Mouse (Mus musculus): ENCODE data around the gene Vsir.

Gene Vsir

DNA sequence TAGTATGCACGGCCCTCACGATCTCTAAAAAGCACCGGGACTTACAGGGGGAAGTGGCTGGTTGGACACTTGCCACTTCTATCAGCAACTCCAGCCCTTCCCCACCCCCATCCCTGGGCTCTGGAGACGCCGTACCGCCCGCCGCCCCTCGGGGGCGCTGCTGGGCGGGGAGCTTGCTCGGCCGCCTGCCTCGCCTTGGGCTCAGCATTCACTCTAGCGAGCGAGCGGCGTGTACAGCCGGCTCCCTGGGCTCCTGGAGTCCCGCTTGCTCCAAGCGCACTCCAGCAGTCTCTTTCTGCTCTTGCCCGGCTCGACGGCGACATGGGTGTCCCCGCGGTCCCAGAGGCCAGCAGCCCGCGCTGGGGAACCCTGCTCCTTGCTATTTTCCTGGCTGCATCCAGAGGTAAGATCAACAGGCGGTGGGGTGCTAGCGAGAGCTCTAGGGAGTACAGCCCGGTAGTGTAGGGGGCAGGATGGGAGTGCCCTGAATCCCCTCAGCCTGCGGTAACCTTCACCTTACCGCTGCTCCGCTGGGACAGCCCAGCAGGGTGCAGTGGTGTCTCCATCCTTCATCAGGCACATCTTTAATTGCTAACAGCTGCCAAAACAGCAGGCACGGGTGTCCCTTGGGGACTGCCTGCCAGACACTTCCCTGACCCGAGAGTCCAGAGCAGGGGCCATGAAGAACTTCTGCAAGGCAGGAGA lies at the start of gene Vsir:
Gene Vsir, plus strand, starts transcription at position 151 of the 705 bp plus-strand sequence.
- DNase-seq = peak; percentile 90

DNA sequence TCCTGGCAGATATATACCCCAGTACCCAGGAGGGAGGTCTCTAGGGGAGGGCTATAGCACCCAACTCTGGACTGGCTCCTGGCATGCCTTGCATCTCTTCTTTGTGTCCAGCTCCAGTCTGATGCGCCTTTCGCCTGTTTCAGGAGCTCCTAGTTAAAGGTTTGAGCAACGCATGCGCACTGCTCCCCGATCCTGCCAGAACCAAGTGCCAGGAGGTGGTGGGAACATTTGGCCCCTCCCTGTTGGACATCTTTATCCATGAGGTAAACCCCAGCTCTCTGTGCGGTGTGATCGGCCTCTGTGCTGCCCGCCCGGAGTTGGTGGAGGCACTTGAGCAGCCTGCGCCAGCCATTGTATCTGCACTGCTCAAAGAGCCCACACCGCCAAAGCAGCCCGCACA lies 47.0 kb upstream of the Vsir start:
- DNase-seq = no peak

DNA sequence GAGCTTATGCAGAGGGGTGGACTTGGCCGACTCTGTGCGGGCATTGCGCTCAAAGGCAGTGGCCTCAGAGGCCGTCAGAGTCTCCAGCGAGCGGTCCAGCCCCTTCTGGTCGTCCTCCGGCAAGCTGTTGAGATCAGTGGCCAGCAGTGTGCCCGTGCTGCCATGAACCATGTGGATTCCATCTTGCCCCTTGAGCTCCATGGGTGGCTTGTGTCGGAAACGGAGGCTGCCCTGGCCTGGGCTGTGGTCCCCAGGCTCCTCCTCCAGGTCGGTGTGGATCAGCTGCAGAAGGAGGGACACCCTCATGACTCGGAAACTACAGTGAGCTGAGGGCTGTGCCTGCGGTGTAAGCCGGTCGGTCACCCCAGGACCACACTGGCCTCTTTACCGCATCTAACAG lies 43.2 kb upstream of the Vsir start:
- no peak for DNase-seq

DNA sequence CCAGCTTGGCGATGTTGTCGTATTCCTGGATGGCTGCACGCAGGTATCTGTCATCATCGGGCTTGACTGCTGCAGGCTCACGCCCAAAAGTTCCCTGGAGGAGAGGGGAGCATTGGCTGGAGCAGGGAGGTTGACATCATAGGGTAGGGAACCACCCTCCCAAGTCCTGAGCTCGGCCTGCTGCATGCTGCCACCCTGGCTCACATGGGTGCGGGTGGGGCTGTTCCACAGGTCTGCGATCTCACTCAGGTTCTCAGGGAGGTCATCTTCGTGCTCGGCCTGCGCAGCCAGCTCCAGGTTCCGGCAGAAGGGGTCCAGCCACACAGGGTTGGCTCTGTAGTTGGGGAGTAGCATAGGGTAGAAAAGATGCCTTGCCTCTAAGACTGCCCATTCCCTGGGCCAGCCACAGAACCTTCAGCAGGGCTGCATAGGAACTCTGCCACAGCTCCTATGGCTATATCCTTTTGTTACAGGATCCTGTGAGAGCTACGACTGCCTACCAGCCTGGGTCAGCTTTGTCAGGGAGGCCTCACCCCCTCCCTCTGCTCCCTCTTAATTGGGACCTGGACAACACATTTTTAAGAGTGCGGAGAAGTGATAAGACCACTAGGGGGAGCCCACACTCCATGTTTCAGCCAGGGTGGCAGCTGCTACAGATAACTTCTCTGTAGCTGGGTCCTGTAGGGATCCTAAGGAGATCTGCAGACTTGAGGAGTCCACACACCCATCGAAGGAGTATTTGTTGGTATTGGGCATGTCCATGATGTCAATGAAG lies 41.6 kb upstream of the Vsir start:
- peak; percentile 79 for DNase-seq

DNA sequence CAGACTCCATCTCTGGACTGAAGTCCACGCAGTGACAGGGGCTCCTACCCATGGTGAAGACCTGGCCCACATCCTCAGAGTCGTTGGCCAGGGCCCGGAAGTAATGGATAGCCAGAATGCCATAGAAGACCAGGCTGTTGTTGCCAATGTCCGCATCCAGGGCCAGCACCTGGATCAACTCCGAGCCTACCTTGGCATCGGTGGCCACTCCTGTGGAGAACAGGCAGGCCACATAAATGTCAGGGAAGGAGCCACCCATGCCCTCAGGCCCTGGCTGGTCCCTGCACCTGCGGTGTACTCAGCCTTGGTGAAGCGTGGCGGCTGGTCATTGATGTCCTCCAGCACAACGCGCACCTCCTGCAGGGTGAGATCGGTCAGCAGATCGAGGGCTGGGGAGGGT lies 36.0 kb upstream of the Vsir start:
- no peak for DNase-seq

DNA sequence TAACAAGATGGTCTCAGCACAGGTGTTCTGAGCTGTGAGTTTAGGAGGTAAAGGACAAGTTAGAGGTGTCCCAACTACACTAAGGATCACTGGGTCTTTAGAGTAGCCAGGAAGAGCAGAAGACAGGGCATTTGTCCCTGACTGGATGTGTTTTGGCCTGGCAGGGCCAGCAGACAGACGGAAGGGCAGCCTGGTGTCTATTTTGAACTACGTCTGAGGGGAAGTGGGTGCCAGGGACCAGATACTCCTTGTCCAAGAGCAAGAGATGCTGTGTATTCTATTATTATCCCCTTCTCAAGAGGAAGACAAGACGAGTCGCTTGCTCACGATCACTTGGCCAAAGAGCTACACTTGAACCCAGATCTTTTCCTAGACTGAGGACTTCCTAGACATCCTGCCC lies 33.0 kb upstream of the Vsir start:
- no peak for DNase-seq

DNA sequence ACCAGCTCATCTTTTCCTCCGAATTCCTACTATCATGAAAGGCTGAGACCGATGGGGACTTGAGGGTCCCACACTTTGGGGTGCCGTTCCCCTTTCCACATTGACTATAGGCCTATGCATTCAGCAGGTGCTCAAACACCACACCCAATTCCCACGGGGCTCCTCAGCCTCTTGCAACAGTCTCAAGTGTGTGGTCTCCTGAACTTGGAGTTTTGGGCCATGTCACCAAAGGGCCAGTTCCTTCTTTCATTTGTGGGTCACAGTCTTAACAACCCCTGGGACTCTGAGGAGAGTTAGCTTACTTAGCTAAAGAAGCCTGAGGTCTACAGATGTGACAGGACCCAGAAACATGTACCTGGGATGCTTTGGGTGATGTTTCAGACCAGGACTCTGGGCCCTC lies 30.5 kb upstream of the Vsir start:
- no peak for DNase-seq

DNA sequence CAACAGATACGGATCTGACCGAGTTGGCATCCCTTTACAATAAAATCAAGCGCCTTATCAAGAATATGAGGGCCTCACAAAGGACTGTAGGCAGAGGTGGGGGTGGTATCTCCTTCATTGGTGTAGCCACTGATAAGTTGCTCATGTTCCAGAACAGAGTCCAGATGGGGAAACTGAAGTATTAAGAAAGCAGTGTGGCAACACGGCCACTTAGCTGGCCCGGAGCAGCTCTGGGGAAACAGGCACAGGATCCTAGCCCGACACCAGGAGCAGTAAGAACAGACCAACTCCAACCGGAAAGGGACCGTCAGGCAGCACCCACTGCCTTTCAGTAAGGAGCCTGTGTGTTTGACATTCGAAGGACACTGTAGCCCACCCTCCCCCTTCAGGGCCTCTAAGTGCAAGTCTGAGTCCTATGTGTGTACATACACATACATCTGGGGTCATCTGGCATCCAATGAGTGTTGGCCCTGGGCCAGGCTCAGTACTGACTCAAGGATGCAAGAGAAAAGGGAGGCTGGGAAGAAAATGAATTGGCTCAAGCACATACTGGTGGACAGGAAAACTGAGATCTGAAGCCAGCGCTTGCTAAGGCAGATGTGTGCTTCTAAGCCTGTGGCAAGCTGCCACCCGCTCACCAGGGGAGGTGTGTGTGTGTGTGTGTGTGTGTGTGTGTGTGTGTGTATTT lies 17.5 kb upstream of the Vsir start:
- DNase-seq = no peak

DNA sequence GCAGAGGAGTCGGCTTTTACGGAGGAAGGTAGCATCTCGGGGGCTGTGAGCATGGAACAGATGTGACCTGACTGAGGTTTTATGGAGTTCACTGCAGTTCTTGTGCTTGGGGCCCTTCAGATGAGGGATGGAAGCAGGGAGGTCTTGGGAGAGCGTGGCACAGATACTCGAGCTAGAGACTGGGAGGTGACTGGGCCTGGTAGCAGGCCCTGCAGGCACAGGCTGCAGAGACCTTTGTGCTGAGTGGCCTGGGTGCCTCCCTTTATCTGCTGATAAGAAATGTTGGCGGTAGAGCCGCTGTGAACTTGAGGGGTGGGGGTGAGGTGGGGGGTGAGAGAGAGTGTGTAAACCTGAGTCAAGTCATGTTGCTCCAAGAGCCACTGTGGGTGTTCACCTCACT lies 12.1 kb upstream of the Vsir start:
- DNase-seq = no peak

DNA sequence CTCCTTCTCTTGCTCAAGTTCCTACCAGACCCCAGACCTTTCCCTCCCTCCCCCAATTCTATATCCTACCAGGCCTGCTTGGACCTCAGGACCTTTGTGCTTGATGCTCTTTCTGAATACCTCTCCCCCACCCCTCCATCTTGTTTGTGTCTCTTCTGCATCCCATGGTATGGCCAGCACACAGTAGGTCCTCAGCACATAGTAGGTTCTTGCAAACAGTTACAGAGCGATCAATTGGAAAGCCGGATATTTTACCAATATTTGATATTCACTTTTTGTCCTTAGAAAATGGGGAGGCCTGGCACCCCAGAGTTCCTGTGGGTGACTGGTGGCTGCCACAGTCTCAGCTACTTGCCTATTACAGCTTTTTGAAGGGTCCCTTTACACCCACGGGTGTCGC lies 11.6 kb upstream of the Vsir start:
- no peak for DNase-seq

DNA sequence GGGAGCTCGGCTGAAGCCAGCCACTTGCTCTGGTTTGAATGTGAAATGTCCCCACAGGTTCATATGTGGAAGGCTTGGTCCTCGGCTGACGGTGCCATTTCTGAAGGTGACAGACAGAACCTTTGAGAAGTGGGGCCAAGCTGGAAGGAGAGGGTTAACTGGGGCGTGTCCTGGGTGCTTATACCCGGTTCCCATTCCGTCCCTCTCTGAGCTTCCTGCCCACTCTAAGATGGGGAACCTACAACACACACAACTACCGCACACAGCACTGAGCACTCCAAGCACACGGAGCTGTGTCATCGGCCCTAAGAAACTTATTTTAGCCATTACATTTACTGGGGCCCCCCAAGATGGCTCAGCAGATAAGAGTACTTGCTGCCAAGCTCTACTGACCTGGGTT lies 5.1 kb upstream of the Vsir start:
- DNase-seq = no peak

DNA sequence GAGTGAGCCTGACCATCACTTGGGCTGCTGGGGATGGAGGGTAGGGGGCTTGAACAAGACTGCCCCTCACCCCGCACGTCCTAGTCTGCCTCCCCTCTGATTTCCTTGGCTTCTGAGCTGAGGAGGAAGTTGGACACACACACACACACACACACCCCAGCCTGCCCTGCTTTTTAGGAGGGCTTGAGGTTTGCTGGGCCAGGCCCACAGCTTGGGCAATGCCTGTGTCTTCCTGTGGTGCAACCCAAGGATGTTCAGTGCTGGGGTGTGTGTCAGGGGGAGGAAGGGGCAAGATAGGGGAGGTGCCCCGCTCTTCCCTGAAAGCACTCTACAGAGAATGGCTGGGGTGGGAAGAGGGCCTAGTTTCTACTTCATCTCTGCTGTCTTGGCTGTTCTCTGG lies 2.5 kb upstream of the Vsir start:
- DNase-seq = no peak

DNA sequence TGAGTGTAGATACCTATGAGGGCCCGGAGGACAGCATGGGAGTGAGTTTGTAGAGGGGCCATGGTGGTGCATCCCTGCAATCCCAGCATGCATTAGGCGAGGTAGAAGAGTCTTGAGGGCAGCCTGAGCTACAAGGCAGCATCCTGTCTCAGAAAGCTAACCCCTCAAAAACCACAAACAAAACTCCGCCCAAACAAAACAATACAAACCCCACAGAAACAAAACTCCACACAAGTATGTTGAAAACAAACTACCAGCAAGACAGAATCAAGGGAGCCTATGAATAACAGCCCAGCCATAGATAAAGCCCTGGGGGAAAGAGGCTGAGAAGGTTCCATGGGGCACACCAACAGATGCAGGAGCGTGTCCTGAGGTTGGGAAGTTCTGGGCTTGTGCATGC lies 595 bp upstream of the Vsir start:
- no peak for DNase-seq

DNA sequence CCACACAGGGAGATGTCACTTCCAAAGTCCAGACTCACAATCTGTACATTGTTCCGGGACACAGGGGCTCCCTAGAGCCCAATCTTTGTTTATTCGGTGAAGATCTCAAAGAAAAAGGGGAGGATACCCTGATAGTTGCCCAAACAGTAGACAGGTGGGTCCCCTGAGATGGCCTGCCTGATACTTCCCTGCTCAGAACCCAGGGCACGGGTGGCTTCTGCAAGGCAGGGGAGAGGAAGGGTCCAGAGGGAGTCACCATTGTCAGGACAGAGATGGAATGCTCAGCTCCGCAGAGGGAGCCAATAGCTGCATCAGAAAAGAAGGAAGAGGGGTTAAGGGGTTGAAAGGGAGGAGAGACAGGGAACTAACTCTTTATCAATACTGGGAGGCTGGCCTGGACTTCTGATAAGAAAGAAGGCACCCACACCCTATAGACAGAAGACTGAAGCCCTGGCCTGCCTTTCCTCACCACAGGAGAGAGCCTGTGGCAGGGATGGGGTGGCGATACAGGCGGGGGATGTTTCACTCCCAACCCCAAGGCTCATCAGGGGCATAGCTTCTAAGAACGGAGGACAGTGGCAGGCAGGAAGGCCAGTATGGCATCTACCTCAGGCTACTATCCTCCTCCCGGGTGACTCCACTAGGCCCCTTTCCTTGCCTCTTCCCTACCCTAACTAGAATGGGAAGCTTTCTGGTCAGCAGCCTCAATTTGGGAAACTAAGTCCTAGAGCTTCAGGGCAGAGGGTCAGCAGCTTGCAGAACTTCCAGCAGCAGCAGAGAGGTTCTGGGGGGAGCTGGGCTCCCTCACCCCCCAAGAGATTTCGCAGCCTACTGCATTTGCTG lies 1.3 kb downstream of the Vsir start:
- no peak for DNase-seq

DNA sequence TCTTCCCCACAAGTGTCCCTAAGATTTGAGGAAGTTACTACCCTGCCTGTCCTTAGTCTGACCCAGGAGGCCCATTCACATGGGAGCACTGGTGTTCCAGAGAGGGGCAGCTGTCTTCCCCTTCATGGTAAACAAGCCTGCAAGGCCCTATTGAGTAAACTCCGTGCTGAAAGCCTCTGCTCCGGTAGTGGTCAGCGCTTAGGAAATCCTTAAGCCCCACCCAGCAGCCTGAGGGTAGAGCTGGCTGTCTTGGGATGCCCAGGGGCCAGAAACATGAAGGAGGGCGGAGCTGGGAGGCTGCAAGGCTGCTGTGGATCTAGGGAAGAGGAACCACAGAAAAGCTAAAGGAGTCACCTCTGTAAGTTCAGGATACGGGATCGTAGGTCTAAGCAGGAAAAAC lies 2.4 kb downstream of the Vsir start:
- DNase-seq = no peak

DNA sequence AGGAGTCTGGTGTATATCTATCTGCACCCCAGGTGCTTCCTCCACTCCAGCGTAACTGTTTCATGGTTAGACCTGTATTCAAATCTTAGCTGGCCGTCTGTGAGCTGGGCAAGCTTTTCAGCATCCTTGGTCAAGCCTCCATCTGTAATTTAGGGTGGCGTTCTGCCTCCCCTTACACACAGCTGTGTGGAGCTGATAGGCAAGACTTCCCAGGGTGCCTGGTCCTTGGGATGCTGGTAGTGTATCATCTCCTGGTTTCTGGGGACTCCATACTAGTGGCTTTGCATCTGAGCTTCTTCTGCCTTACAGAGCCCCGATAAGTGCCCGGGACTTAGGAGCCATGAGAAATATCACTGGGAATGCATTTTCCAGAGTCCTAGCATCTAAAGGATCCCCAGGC lies 3.0 kb downstream of the Vsir start:
- no peak for DNase-seq

DNA sequence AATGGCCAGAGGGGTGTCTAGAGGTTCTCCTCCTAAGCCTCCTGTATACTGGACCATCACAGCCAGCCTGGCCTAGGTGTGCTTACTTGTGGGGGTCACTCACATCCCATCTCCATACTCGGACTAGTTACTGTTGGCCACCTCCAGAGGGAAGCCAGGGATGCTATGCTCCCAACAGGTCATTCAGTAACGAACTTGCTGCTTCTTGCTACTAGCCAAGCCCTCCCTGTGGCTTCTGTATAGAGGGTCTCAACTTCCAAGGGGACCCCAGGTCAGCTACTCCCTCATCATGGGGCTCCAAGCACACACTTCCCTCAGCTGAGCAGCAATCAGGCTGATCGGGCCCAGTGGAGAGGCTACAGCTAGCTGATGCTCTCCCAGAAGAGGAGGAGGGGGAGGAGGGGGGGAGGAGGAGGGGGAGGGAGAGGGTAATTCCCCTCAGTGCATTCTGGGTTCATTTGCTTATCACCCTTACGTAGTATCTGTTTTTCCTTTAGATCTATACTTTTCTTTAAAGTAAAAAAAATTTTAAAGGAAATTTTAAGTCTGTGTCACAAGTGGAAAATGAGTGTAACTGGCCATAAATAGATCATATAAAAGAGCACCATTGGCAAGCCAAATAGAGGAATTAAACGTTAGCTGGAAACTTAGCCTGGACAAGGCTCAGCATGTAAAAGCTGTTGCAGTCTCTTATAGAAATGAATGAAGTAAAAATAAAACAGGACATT lies 3.6 kb downstream of the Vsir start:
- no peak for DNase-seq

DNA sequence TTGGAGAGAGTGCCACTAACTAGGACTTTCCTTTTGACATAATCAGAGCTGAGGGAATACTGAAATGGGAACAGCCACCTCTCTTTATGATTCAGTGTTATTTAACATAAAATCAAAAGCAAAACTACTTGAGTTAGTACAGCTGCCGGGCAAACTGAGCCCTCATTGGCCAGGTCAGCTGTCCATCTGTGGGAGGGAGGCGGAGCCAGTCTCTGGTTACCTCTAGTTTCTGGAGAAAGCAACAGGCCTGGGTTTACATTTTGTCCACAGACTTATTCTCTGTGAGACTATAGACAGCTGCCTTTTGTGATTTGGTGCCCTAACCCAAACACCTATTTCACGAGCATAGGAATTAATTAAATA lies 4.1 kb downstream of the Vsir start:
- peak; percentile 87 for DNase-seq

DNA sequence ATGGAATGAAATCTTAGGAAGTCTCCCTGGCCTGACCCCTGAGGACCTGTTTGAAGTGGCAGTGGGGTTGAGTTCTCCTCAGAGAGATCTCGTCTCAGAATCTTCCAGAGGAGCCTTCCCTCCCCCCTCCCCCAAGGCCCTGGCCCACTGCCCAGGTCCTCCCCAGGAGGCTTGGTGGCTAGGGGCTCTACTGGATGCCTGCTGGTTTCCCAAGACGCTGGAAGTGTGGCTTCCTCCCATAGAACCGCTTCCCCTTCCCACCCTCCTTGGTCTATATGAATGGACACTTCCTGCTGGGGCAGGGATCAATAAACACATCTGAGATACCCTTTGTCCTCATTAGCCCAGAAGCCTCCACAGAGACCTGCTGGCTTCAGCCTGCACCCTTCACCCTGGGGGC lies 4.6 kb downstream of the Vsir start:
- no peak for DNase-seq

DNA sequence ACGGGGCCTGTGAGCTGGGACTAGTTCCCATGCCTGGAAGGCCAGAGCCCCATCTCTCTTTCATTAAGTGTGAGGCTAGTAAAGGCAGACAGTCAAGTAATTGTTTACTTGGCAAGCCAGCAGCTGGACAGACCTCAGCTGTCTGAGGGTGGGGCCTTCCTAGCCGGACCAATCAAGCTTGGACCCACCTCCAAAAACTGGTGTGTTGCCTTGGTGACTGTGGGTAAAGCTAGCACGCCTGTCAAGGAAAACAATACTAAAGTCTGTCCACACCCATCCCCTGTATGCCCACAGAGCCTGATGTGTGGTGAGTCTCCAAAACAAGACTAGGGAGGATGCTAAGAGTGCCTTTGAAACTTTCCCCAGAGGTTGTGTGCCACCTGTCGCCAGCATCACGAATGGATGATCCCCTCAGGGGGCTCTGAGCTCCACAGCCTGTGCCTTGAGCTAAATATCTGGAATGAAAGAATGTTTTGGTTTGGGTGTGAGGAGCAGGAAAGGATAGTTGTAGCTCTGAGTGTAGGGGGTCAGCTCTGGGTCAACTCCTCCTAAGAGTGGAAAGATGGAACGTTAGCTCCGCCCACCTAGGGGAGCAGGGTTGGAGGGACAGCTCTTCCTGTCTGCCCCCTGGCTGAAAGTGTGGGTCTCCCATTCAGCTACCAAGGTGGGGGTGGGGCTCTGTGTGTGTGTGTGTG lies 5.3 kb downstream of the Vsir start:
- peak; percentile 40 for DNase-seq

DNA sequence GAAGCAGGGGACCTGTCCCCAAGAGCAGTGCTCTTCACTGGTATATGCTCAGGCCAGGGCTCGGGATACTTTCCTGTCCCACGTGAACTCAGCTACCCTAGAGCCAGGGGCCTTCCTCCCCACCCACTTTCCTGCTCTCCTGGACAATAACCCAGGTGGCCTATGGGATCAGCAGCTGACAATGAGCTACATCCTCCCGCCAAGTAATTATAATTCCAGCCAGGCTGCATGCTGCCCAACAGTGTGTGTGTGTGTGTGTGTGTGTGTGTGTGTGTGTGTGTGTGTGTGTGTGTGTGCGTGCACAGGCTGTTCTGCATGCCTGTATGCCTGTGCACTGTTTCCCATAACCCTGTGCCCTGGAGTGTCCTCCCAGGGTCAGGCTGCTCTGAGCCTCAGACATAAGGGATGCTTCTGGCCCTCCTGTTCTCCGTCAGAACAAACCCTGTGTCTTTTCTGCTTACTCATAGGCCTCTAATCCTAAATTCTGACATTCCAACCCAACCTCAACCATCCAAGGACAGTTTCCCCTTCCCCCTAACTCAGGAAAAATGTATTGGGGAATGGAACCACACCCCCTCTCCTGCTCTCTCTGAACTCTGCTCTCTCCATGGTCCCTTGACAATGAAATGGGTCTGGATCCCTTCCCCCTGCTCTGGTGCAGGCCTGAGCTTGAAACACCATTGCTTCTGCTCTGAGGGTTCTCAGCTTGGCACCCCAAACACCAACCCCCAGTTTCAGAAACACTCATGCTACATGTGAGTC lies 6.8 kb downstream of the Vsir start:
- DNase-seq = no peak
